In genomic region chr8:8985395-8985794, GRCm38 (mm10) we compare ENCODE assay signal across 12 mouse cellular contexts.
DNase-seq lines count a peak whose midpoint lies in the region; ATAC-seq and TF ChIP-seq lines count a peak whose summit lies in the region.
"Had no signal": no experiment of that assay in that cellular context is flagged by ENCODE, and none has a peak within 500 bp of the region (broad histone marks: within the 10 kb centered on the region; RNA-seq: fewer than 3 reads in every experiment).

No protein-coding gene starts in this region.

- peaks cover 4% of the 10 kb centered on the region; the same call in 1 of the 2 replicates for H3K4me1 ChIP-seq in forebrain, embryonic 14.5 days (ENCODE audit: control insufficient read depth, insufficient read depth, low read length)
- H3K4me1 ChIP-seq in forebrain, embryonic 13.5 days: peaks cover 15% of the 10 kb centered on the region
- H3K4me1 ChIP-seq in liver, embryonic 14.5 days (replicated peaks; ENCODE audit: control insufficient read depth in 2 of 2, insufficient read depth in 2 of 2, low read length in 1 of 2): peaks cover 0 to 4% of the 10 kb centered on the region in 2 experiments; a peak in 1 of 4 replicates
- 0 out of 2 replicates have a peak, but pooled peaks cover 8% of the 10 kb centered on the region for H3K4me1 ChIP-seq in liver, embryonic 12.5 days

- 89% methylated on average over 13 of the region's 13 CpGs for WGBS in forebrain, embryonic 14.5 days
- WGBS in forebrain, embryonic 13.5 days: 89% methylated on average over 13 of the region's 13 CpGs
- WGBS in liver, embryonic 14.5 days (ENCODE audit: insufficient replicate concordance): 51% methylated on average over 13 of the region's 13 CpGs
- WGBS in liver, embryonic 12.5 days (ENCODE audit: insufficient replicate concordance): 57% methylated on average over 13 of the region's 13 CpGs

- TF ChIP-seq EP300 in liver, embryonic 14.5 days (IDR thresholded peaks at IDR 0.05; ENCODE audit: low read depth): no peak

- no peak for DNase-seq in forebrain, embryonic 14.5 days (ENCODE audit: low spot score)
- no peak for DNase-seq in liver, embryonic 14.5 days (ENCODE audit: low read depth in 3 of 3, low spot score in 3 of 3)
- DNase-seq in CD4-positive, CD25-positive, alpha-beta regulatory T cell, adult 2 months (ENCODE audit: low read depth, low spot score): peak; percentile 53
- no peak for DNase-seq in adrenal gland, adult 18-20 months (ENCODE audit: low spot score in 2 of 2)
- DNase-seq in heart, postnatal 10 days: no peak
- DNase-seq: heart, adult 2 months; kidney, adult 18-20 months; lung, adult 18-20 months had no signal

- H3K4me3 ChIP-seq in forebrain, embryonic 14.5 days (ENCODE audit: low read depth, low read length): no peak overlapping the region
- no peak overlapping the region for H3K4me3 ChIP-seq in forebrain, embryonic 13.5 days
- no peak overlapping the region for H3K4me3 ChIP-seq in liver, embryonic 14.5 days (ENCODE audit: insufficient read depth in 1 of 2, low read depth in 2 of 2, low read length in 2 of 2)
- no peak overlapping the region for H3K4me3 ChIP-seq in liver, embryonic 12.5 days
- H3K4me3 ChIP-seq: forebrain, embryonic 15.5 days; heart, adult 2 months had no signal

- H3K9me3 ChIP-seq in forebrain, embryonic 14.5 days (replicated peaks; ENCODE audit: control insufficient read depth, low read length): no peaks in the 10 kb centered on the region
- no peaks in the 10 kb centered on the region for H3K9me3 ChIP-seq in forebrain, embryonic 13.5 days (replicated peaks)
- H3K9me3 ChIP-seq in liver, embryonic 14.5 days (ENCODE audit: control insufficient read depth, low read length): no peaks in the 10 kb centered on the region
- no peaks in the 10 kb centered on the region for H3K9me3 ChIP-seq in liver, embryonic 12.5 days (replicated peaks)
- H3K9me3 ChIP-seq: forebrain, embryonic 15.5 days had no signal

- TF ChIP-seq CTCF in liver, embryonic 14.5 days (IDR thresholded peaks at IDR 0.05; ENCODE audit: low read depth): peak; percentile 57

- no peaks in the 10 kb centered on the region for H3K36me3 ChIP-seq in forebrain, embryonic 14.5 days (ENCODE audit: control insufficient read depth, insufficient read depth, low read length)
- no peaks in the 10 kb centered on the region for H3K36me3 ChIP-seq in forebrain, embryonic 13.5 days (ENCODE audit: poor library complexity, severe bottlenecking)
- H3K36me3 ChIP-seq in liver, embryonic 14.5 days (replicated peaks; ENCODE audit: control insufficient read depth, insufficient read depth, low read depth): no peaks in the 10 kb centered on the region
- no peaks in the 10 kb centered on the region for H3K36me3 ChIP-seq in liver, embryonic 12.5 days
- H3K36me3 ChIP-seq: forebrain, embryonic 15.5 days had no signal

- no peak for ATAC-seq in forebrain, embryonic 14.5 days
- ATAC-seq in forebrain, embryonic 13.5 days: no peak
- ATAC-seq in liver, embryonic 14.5 days (ENCODE audit: insufficient read depth): no peak
- ATAC-seq in liver, embryonic 12.5 days: no peak
- ATAC-seq in granulocyte monocyte progenitor cell, adult 5-6 weeks (replicated peaks; ENCODE audit: poor library complexity, severe bottlenecking): peak; percentile 60

- no peak overlapping the region for H3K27ac ChIP-seq in forebrain, embryonic 14.5 days (ENCODE audit: low read depth, low read length)
- no peak overlapping the region for H3K27ac ChIP-seq in forebrain, embryonic 13.5 days
- H3K27ac ChIP-seq in liver, embryonic 14.5 days: no peak overlapping the region
- H3K27ac ChIP-seq in liver, embryonic 12.5 days: no peak overlapping the region
- H3K27ac ChIP-seq: forebrain, embryonic 15.5 days; heart, adult 2 months had no signal

- intact Hi-C loops in heart, postnatal 10 days (cut with DNase I): no loop called here

- H3K27me3 ChIP-seq in forebrain, embryonic 14.5 days (replicated peaks; ENCODE audit: control insufficient read depth, insufficient read depth, low read length): no peaks in the 10 kb centered on the region
- H3K27me3 ChIP-seq in forebrain, embryonic 13.5 days: no peaks in the 10 kb centered on the region
- no peaks in the 10 kb centered on the region for H3K27me3 ChIP-seq in liver, embryonic 14.5 days (ENCODE audit: control insufficient read depth, insufficient read depth, low read length)
- no peaks in the 10 kb centered on the region for H3K27me3 ChIP-seq in liver, embryonic 12.5 days (replicated peaks)
- H3K27me3 ChIP-seq: forebrain, embryonic 15.5 days had no signal

- H3K9ac ChIP-seq in forebrain, embryonic 14.5 days (ENCODE audit: low read length): peak overlapping the region; percentile 13; the same call in 1 of the 2 replicates
- no peak overlapping the region for H3K9ac ChIP-seq in forebrain, embryonic 13.5 days
- no peak overlapping the region for H3K9ac ChIP-seq in liver, embryonic 14.5 days (replicated peaks)
- no peak overlapping the region for H3K9ac ChIP-seq in liver, embryonic 12.5 days
- H3K9ac ChIP-seq: forebrain, embryonic 15.5 days had no signal

- no peak overlapping the region for H3K4me2 ChIP-seq in forebrain, embryonic 14.5 days (ENCODE audit: low read length)
- H3K4me2 ChIP-seq in forebrain, embryonic 13.5 days: no peak overlapping the region
- H3K4me2 ChIP-seq in liver, embryonic 14.5 days (ENCODE audit: low read depth): no peak overlapping the region
- H3K4me2 ChIP-seq in liver, embryonic 12.5 days: no peak overlapping the region
- H3K4me2 ChIP-seq: forebrain, embryonic 15.5 days had no signal
